Mouse (Mus musculus): ENCODE data around the gene Hdac9. TPM values are rescaled to one million over a fixed set of nuclear protein-coding genes. Genes with fewer than 3 reads are reported as not detected.

Gene Hdac9
- polyA plus RNA-seq, 1 experiment from 2014 or later: 5.5 TPM

Other genes starting within 250 kb of the Hdac9 start
- not detected in 2 replicates for gene Prps1l1, start 67.7 kb upstream of the Hdac9 start, polyA plus RNA-seq (2014; fragmentation: Nextera tagmentation; extraction: Ambion mirVana)
- 19.3 and 23.8 TPM in 2 replicates for gene Snx13, start 130.1 kb upstream of the Hdac9 start, polyA plus RNA-seq (2014; fragmentation: Nextera tagmentation; extraction: Ambion mirVana)

Measured in limb, embryonic 11.5 days (tissue).